Mouse (Mus musculus): Measurements from ENCODE around the gene Olfr678.

GRCm38 (mm10) chr7:105058951-105059350 lies 5.3 kb upstream of the Olfr678 start:
- TF ChIP-seq TAL1 (conservative IDR thresholded peaks at IDR 0.05; ENCODE audit: low read depth, low read length), result no peak
- no peak for TF ChIP-seq CTCF (IDR thresholded peaks at IDR 0.05; ENCODE audit: low read depth, low read length)
- TF ChIP-seq GATA1 (IDR thresholded peaks at IDR 0.05; ENCODE audit: borderline replicate concordance, low read length), result no peak
- TF ChIP-seq POLR2AphosphoS5 (IDR thresholded peaks at IDR 0.05; ENCODE audit: insufficient replicate concordance, low read depth, low read length), result no peak
- TF ChIP-seq GATA2 (IDR thresholded peaks at IDR 0.05; ENCODE audit: borderline replicate concordance, low read depth, low read length), result no peak
